Mouse (Mus musculus): ENCODE data around the gene Lrrc4b.

The Lrrc4b gene

DNA sequence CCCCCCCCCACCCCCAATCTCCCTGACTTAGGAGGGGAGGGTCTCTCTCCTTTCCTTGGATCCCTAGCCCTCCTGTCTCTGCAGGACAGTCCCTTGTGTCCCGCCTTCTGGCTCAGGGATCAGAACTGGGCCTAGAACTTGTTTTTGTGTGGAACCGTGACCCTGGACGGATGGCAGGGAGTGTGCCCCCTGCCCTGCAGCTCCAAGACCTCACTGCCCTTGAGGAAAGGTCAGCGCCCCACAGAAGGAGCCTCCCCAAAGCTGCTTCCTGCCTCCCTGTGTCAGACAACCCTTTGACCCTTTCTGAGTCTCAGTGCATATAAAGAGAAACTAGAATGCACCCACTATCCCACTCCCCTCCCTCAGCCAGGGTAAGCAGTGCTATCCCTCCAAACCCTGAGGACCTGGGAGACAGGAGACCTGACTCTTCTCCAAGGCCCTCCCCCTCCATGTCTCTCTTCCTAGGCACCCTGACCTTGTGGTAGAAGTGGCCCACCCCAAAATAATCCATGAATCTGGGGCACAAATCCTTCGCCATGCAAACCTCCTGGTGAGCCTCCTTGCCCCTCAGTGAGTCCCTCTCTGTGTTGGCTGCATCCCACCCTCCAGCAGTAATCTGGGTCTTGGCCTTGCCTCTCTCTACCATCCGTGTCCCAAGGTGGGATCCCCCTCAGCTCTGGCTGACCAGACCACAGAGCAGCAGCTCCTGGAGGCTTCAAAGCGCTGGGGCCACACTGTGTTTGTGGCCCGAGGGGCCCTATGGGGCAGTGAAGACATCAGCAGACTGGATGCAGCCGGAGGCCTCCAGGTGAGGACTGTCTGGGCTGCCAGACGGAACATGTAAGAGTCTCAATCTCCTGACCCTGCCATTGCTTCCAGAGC lies 37.4 kb downstream of the Lrrc4b start:
- DNase-seq: no peak

DNA sequence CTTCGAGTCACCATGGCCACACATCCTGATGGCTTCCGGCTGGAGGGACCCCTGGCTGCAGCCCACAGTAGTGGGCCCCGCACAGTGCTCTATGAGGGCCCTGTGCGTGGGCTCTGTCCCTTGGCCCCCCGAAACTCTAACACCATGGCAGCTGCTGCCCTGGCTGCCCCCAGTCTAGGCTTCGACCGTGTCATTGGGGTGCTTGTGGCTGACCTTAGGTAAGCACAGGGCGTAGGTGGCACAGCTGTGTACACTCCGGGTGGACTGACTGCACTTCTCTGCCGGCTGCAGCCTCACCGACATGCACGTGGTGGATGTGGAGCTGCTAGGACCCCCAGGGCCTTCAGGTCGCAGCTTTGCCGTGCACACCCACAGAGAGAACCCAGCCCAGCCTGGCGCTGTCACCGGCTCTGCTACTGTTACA lies 38.1 kb downstream of the Lrrc4b start:
- no peak for DNase-seq

DNA sequence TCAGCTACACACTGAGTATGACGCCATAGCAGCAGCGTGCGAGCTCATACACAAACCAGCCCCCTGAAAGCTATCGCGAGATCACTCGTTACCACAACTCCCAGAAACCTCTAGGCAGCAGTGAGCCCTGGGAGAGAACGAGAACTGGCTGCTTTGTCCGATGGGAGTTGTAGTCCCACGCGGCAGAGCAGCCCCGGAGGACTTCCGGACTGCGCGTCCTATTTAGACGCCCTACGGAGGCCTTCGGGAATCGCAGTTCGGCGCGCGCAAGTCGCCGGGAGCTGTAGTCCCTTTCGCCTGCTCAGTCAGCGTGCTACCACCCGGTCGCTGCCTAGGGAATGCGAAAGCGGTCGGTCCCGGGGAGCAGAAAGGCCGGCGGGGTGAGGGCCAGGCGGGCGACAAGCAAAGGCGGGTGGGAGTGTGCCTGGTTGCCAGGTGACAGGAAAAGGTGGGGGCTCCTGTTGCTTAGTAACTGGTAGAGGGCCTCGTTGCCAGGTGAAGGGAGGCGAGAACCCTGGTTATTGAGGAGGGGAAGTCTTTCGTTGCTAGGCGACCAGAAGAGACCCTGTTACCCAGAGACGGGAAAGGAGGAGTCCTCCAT lies 39.1 kb downstream of the Lrrc4b start, which contains the start of gene Josd2:
Gene Josd2 (plus strand): TSS at position 170 of the 601 bp plus-strand sequence.
- DNase-seq: peak; percentile 98

DNA sequence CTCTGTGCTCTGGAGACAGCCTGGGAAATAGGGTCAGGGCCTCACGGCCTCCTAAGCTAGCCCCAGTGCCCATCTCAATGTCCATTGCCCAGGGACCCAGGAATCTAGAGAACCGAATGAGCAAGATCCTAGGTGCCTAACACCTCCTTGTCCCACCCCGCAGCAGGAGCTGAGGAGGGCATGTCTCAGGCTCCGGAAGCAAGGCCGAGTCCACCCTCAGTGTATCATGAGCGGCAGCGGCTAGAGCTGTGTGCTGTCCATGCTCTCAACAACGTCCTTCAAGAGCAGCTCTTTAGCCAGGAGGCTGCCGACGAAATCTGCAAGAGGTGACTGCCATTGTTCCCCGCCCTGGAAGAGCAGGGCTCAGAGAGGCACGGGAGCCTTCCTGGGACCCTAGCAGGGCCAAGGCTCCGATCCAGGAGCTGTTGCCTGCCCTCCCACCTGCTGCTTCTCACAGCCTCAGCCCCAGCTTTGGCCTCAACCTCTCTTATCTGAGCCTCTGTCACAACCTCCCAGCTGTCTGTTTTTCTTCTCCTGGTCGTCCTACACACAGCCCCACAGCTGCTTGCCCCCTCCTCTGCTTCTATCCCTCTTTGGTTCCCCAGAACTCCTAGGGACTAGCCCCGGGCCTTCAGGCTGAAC lies 39.9 kb downstream of the Lrrc4b start:
- DNase-seq: no peak

DNA sequence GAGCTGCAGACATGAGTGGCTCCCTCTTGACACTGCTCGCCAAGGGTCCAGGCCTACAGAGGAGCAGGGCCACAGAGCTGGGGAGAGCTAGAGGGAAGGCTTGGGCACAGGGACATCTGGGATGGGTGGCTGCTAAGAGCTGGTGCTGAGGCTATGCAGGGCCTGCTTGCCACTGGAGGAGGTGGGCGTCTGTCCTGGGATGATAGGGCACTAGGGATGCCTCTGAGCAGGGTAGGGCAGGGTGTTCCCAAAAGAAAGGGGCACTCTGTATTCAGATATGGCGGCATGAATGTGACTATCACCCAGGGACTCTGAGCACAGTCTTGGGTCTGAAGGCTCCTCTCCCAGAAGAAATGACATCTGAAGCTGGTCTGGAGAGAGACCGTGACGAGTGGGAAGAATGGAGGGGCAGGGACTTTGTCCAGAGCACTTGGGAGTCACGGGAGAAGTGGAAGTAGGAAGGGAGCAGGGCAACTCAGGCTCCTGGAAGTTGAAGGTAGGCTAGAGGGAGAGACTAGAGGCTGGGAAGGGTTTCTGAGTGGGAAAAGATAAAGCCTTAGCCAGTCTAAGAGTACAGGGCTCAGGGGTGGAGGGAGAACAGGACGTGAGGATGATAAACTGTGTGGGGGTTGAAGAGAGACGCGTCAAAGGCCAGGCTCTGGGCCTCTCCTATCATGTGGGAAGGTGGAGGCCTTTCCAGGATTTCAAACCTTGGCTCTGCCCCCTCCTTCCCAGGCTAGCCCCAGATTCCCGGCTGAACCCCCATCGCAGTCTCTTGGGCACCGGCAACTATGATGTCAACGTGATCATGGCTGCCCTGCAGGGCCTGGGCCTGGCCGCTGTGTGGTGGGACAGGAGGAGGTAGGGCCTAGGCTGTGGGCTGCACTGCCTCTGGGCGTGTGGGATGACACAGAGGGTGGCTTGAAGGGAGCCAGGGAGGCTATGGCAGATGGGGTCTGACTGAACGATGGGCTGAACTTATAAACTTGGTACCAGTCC lies 41.2 kb downstream of the Lrrc4b start:
- no peak for DNase-seq

DNA sequence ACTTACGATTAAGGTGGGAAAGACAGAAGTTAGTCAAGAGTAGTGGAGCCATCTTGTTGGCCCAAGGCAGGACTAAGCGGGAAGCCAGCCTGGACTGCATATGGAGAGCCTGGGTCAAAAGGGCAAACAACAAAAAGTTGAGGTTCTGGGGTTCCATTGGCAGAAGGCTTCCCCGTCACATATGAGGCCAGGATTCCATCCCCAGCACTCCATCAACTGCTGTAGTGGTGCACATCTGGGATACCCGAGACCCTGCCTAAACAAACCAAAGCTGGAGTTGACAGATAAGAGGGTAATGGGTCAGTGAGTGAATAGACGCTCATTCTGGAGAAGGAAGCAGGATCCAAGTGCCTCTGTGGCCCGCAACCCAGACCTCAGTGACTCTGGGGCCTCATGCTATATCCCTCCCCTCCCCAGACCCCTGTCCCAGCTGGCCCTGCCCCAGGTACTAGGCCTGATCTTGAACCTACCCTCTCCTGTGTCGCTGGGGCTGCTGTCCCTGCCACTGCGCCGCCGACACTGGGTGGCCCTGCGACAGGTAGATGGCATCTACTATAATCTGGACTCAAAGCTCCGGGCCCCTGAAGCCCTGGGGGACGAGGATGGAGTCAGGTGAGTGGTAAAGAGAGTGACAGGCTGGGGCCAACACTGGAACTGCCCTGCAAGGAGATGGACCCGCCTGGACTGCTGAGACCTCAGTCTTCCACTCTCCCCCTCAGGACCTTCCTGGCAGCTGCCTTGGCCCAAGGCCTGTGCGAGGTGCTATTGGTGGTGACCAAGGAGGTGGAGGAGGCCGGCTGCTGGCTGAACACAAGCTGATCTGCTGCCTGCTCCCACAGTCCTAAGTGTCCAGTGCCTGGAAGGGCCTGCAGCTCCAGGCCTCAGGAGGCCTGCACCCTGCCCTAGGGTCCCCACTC lies 42.1 kb downstream of the Lrrc4b start:
- DNase-seq: no peak

DNA sequence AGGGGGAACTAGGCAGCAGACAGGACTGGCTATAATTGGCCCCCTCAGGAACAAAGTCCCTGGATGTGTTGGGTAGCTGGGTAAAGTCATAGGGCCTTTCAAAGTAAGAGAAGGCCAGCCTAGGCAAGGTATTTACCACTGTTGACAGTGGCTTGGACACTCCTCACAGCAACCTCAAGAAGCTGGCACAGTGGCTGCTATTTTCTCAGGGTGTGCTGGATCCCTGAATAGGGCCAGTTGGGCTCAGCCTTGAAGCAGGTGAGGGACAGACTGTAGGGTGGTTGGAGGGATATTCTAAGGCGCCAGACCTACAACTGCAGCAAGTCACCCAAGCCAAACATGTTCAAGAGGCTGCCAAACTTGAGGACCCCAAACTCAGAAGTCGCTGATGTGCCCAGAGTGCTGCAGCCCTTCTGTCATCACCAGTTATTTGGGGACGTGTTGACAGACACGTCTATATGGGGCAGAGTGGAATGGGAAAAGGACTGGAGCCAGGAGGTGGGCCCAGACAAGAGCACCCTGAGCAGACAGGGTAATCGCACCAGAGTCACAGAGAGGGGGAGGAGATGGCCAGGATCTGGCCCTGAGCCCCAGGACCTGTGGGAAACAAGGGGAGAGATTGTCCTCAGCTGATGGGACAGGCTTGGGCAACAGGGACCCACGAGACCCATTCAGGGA lies 43.2 kb downstream of the Lrrc4b start:
- no peak for DNase-seq

DNA sequence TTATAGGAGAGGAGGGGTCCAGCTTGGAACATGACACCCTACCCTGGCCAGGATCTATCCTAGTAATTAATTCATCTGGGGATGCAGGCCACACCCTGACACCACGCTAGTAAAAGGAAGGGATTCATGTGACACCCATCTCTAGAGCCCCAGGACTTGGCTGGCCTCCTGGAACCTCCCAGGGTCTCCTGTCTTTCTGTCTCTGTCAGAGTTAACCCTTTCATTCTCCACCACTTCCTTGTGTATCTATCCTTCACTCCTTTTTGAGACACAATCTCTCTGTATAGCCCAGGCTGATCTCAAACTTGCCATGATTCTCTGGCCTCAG lies 43.7 kb downstream of the Lrrc4b start:
- no peak for DNase-seq

DNA sequence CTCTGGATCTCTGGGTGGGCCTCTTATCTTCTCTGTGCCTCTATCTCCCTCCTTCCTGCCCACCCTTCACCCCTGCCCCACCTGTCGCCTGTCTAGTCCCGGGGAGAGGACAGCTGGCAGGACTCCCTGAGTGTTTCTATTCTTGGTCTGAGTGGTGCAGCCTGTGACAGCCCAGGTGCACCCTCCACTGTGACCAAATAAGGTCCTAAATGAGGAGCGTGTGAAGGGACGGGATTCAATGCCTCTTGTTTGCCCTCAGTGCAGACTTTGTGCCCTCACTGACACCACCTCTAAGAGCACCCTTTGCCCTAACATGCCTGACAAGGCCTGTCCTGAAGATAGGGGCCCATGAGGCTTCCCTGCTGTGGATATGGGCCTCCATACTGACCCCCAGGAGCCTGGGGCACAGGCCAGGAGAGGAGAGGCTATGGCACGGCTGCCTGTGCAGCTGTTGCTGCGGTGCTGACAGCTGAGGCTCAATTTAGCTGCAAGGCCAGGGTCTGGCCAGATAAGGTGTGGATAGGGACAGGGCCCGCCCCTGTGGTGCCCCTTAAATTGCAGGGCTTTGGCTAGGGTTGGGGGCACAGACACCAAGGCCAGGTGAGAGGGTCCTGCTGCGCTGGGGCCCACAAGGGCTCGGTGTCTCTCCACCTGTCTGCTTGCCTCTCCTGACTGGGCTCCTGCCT lies 44.3 kb downstream of the Lrrc4b start:
- no peak for DNase-seq

DNA sequence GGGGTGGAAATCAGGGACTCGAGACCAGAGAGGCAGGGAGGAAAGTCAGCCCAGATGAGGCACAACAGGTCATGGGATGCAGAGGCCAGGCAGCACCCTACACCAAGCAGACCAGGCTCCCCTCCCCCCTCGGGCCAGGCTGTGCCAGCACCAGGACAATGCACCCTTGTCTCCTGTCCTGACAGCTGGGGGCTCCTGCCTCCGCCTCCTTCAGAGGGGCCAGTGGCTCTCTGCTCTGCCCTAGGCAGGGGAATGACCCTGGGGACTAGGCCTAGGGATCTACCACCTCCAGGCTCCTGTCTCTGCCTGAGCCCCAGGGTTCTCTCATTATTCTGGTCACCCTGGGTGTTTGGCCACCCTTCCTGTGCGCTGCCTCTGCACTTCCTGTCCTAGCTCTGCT lies 45.6 kb downstream of the Lrrc4b start:
- DNase-seq: peak; percentile 60

DNA sequence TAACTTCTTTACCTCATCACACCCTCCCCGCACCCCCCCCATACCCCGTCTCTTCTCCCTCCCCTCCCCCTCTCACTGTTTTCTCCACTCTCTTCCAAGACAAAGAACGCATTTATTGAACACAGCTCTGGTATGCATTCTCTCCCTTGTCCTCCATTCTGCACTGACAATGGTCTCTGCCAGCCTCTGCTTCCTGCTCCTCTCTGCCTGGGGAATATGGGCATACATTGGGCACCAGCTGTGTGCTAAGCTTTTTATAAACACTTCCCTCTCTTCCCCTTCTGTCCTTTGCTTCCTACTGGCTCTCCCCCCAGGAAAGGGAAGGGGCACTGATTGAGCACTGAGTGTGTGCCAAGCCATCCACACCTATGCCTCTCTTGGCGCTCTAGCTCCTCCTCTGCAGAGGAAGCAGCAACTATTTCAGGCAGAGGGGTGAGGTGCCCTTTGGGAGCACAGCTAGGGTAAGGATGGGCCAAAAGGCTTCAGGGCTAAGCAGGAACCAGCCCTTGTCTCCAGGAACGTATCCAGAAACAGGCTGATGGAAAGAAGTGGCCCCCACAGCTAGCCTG lies 46.3 kb downstream of the Lrrc4b start:
- no peak for DNase-seq

DNA sequence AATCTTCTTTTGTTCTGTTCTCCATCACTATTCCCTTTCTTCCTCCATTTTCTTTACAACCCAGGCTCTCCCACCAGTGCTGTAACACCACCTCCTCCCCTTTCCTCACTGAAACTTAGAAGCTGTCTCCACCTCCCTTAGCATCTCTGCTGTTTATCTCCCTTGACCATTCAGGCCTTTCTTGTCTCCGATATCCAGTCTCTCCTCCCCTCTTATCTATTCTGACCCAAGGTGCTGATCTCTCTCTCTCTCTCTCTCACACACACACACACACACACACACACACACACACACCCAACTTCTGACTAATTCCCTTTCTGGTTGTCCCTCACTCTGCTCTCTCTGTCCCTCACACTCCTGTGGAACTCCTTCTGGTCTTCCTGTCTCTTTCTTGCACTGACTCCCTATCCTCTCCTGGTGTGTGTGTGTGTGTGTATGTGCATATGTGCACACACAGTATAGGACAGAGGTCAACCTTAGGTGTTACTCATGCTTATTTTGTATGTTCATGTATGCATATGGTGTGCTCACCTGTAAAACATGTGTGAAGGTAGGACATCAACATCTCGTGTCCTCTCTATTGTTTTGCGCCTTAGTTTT lies 54.1 kb downstream of the Lrrc4b start:
- DNase-seq: no peak

DNA sequence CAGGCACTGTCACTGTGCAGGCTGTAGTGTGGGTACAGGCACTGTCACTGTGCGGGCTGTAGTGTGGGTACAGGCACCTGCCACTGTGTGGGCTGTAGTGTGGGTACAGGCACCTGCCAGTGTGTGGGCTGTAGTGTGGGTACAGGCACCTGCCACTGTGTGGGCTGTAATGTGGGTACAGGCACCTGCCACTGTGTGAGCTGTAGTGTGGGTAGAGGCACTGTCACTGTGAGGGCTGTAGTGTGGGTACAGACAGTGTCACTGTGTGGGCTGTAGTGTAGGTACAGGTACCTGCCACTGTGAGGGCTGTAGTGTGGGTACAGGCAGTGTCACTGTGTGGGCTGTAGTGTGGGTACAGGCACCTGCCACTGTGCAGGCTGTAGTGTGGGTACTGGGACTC lies 55.3 kb downstream of the Lrrc4b start:
- DNase-seq: no peak

DNA sequence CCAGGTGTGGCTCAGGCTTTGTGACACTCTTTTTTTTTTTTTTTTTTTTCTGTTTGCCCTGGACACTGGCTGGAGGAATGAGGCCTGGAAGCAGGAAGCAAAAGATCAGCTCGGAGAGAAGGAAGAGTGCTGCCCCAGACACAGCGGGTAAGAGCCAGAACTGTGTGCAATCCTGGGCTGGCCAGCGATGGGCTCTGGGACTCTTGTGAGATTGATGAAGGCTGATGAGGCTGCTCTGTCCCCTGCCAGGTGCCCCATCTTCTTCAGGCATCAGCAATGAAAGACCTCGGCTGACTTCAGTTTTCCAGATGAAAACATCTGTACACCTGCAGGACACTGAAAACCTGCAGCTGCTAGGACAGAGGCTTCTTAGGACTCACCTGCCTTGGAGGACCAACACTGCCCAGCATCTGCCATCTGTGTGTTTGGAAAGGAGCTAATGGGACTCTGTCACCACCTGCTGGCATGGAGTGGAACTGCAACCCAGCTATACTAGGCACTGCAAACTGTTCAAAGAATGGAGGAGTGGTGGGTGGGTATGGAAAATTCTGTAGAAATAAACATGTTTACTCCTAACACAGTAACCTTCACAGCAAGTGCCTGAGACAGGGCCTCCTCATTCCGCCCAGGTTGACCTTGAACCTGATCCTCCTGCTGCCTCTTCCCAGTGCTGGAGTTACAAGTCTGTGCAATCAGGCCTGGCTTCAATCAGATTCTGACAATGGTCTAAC lies 56.2 kb downstream of the Lrrc4b start:
- DNase-seq: peak; percentile 84

DNA sequence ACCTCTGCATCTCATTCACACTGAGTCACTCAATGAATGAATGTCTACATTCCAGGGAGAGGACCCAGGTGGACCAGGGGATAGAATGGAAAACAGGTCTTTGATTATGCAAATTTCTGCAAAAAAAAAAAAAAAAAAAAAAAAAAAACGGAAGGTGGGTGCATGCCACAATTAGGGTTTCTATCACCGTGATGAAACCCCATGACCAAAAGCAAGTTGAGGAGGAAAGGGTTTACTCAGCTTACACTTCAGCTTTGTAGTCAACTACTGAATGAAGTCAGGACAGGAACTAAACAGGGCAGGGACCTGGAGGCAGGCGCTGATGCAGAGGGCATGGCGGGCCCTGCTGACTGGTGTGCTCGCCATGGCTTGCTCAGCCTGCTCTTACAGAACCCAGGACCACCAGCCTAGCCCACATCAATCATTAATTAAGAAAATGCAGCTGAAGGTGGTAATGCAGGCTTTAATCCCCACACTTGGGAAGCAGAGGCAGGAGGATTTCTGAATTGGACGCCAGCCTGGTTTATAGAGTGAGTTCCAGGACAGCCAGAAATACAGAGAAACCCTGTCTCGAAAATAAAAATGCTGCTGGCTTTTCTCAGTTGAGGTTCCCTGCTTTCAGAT lies 56.9 kb downstream of the Lrrc4b start:
- no peak for DNase-seq

DNA sequence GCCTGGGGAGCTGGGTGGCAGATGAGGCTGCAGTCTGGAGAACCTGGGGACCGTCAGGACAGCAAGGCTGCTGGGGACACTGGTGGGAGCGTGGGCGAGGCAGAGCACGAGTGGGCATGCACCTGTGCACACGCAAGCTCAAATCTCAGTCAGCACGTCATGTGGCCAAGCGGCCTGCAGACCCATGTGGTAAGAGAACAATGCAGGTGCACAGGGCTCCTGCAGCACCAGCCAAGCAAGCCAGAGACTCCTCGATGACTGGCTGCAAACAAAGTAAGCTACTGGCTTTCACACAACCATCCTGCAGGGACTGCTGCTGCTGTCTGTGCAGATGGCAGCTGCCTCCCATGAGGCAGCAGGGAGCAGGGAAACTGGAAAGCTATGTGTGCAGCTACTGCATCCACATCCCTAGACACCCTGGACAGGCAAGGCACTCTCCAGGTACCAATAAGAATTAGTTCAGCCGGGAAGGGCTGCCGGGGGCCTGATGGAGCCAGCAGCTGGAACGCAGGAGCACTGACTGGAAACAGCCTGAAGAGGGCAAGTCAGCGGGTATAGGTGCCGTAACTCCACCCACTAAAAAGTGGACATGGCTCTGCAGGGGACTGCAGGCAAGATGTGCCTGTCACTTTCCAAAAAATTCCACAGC lies 58.2 kb downstream of the Lrrc4b start:
- DNase-seq: no peak

DNA sequence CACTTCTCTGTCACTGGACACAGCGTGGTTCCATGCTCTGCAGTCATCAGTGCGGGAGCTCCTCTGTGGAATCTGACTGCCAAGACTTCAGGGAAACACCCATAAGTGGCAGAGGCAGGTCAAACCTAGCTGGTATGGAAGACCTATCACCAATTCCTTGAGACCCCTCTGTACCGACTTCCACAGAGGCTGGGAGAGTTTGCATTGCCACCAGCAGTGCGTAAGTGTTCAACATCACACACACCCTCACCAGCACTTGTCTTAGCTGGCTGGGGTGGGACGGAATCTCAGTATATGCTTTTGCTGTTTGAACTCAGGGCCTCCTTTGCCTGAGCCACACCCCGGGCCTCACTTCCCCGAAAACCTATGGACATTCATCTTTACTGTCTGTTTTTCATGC lies 59.1 kb downstream of the Lrrc4b start:
- DNase-seq: no peak

DNA sequence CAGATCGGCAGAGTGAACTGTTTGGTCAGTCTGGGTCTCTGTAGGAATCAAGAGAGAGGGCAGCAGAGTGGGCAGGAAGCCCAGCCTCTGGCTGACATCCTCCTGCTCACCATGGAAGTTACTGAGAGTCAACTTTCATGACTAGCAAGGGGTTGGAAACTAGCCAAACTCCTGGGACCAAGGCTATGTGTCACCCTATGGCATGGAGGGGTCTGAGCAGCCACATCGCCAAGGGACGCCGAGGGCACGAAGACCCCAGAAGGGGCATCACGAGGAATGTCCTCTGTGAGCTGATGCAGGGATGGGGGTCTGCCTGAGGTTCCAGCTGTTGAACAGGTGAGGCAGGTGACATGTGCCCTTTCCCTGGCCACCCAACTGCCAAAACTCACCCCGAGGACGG lies 59.7 kb downstream of the Lrrc4b start:
- DNase-seq: no peak

Measured in embryo, embryonic 11 days (tissue).